Mouse (Mus musculus) liver, embryonic 15.5 days (tissue): ENCODE data around the gene Mgat4a. TPM values are rescaled to one million over a fixed set of nuclear protein-coding genes. Genes with fewer than 3 reads are reported as not detected.
A peak's percentile ranks its signal among the peaks of the same experiment; 100 is the strongest.

Experiments used
- ATAC-seq: fragments of 200-750 bp; cut with Nextera tagmentation; 2 replicates; pipeline ENCODE4 v1.8.0; 2017; ENCODE audit warnings: moderate number of reproducible peaks, mild to moderate bottlenecking, moderate library complexity; ENCODE audit not compliant: insufficient read depth
- H3K27ac ChIP-seq: fragments of 300-500 bp; sonication (generic); replicated peaks from 2 replicates; pipeline ENCODE4 v1.5.1; 2015; ENCODE audit warnings: mild to moderate bottlenecking, inconsistent platforms
- H3K27me3 ChIP-seq: fragments of 300-500 bp; sonication (generic); 2 replicates; pipeline ENCODE4 v1.6.1; 2015; ENCODE audit warnings: mild to moderate bottlenecking, inconsistent platforms
- H3K36me3 ChIP-seq: fragments of 300-500 bp; sonication (generic); replicated peaks from 2 replicates; pipeline ENCODE4 v1.6.1; 2015; ENCODE audit warnings: moderate library complexity, mild to moderate bottlenecking, inconsistent platforms
- H3K4me1 ChIP-seq: fragments of 300-500 bp; sonication (generic); replicated peaks from 2 replicates; pipeline ENCODE4 v1.6.1; 2015; ENCODE audit warnings: inconsistent platforms
- H3K4me2 ChIP-seq: fragments of 300-500 bp; sonication (generic); 2 replicates; pipeline ENCODE4 v1.6.1; 2015; ENCODE audit warnings: moderate library complexity, mild to moderate bottlenecking, inconsistent platforms
- H3K4me3 ChIP-seq: fragments of 300-500 bp; sonication (generic); replicated peaks from 2 replicates; pipeline ENCODE4 v1.5.1; 2015; ENCODE audit warnings: mild to moderate bottlenecking, inconsistent platforms
- H3K9ac ChIP-seq: fragments of 300-500 bp; sonication (generic); 2 replicates; pipeline ENCODE4 v1.6.1; 2015; ENCODE audit warnings: moderate library complexity, mild to moderate bottlenecking, inconsistent platforms
- H3K9me3 ChIP-seq: fragments of 300-500 bp; sonication (generic); replicated peaks from 2 replicates; pipeline ENCODE4 v1.6.1; 2016; ENCODE audit warnings: inconsistent platforms
- WGBS: fragments of 180-500 bp; shearing (Covaris S2); methylation state at CpG from one replicate; pipeline ENCODE4 v1.1.7; 2015; ENCODE audit warnings: mixed read lengths; ENCODE audit not compliant: insufficient replicate concordance; 5-methylcytosine and 5-hydroxymethylcytosine counted together
- polyA plus RNA-seq: library from polyadenylated mRNA; unstranded; fragments of >200 nt; fragmentation: Nextera tagmentation; extraction: Ambion mirVana; gene quantifications from 2 replicates; pipeline ENCODE4 v1.2.1, GENCODE M21; 2015

The Mgat4a gene
- polyA plus RNA-seq, 1 experiment from 2014 or later = 1.2 TPM

GRCm38 (mm10) chr1:37477928-37478327 lies 62.9 kb downstream of the Mgat4a start:
- Histone ChIP-seq H3K9ac (peak overlapping the region; percentile 48; the same call in 1 of the 2 replicates), H3K27me3 (no peaks in the 10 kb centered on the region), H3K27ac (peak overlapping the region; percentile 91), H3K4me3 (peak overlapping the region; percentile 51), H3K9me3 (no peaks in the 10 kb centered on the region), H3K4me1 (peaks cover 61% of the 10 kb centered on the region), H3K36me3 (no peaks in the 10 kb centered on the region), H3K4me2 (peak overlapping the region; percentile 80)
- 12% methylated on average over 5 of the region's 5 CpGs for WGBS
- peak; percentile 49 for ATAC-seq

- WGBS = 75% methylated on average over 5 of the region's 5 CpGs
- H3K4me3 ChIP-seq = no peak overlapping the region
- H3K4me1 ChIP-seq = peaks cover 63% of the 10 kb centered on the region
- no peak for ATAC-seq
- H3K36me3 ChIP-seq = no peaks in the 10 kb centered on the region
- H3K4me2 ChIP-seq = peak overlapping the region; percentile 80
- H3K27ac ChIP-seq = peak overlapping the region; percentile 91
- no peaks in the 10 kb centered on the region for H3K27me3 ChIP-seq
- H3K9ac ChIP-seq = 0 out of 2 replicates have a peak overlapping the region, but pooled peaks have one; percentile 48
- H3K9me3 ChIP-seq = no peaks in the 10 kb centered on the region
These were observed 63.6 kb downstream of the Mgat4a start for GRCm38 (mm10) chr1:37477250-37477649.

- H3K4me2 ChIP-seq = no peak overlapping the region
- H3K27me3 ChIP-seq = no peaks in the 10 kb centered on the region
- no peak for ATAC-seq
- no peak overlapping the region for H3K4me3 ChIP-seq
- H3K4me1 ChIP-seq = peaks cover 54% of the 10 kb centered on the region
- 77% methylated on average over 3 of the region's 3 CpGs for WGBS
- no peaks in the 10 kb centered on the region for H3K36me3 ChIP-seq
- H3K27ac ChIP-seq = no peak overlapping the region
- H3K9me3 ChIP-seq = no peaks in the 10 kb centered on the region
- H3K9ac ChIP-seq = no peak overlapping the region
These were observed 65.5 kb downstream of the Mgat4a start for GRCm38 (mm10) chr1:37475312-37475711.

GRCm38 (mm10) chr1:37474634-37475190 lies 66.1 kb downstream of the Mgat4a start:
- 51% methylated on average over 6 of the region's 6 CpGs for WGBS
- Histone ChIP-seq H3K36me3 (no peaks in the 10 kb centered on the region), H3K4me2 (no peak overlapping the region), H3K27ac (0 out of 2 replicates have a peak overlapping the region, but pooled peaks have one; percentile 58), H3K27me3 (no peaks in the 10 kb centered on the region), H3K9ac (no peak overlapping the region), H3K4me3 (no peak overlapping the region), H3K9me3 (no peaks in the 10 kb centered on the region), H3K4me1 (peaks cover 48% of the 10 kb centered on the region)
- ATAC-seq = no peak

- no peak overlapping the region for H3K4me3 ChIP-seq
- H3K4me1 ChIP-seq = peaks cover 42% of the 10 kb centered on the region
- peak overlapping the region; percentile 58; the same call in 1 of the 2 replicates for H3K27ac ChIP-seq
- 49% methylated on average over 8 of the region's 8 CpGs for WGBS
- H3K4me2 ChIP-seq = no peak overlapping the region
- H3K9ac ChIP-seq = no peak overlapping the region
- no peaks in the 10 kb centered on the region for H3K36me3 ChIP-seq
- H3K9me3 ChIP-seq = no peaks in the 10 kb centered on the region
- no peak for ATAC-seq
- H3K27me3 ChIP-seq = no peaks in the 10 kb centered on the region
These were observed 66.8 kb downstream of the Mgat4a start for GRCm38 (mm10) chr1:37474046-37474445.

- H3K27ac ChIP-seq = no peak overlapping the region
- peaks cover 34% of the 10 kb centered on the region for H3K4me1 ChIP-seq
- ATAC-seq = no peak
- no peaks in the 10 kb centered on the region for H3K36me3 ChIP-seq
- 43% methylated on average over 10 of the region's 10 CpGs for WGBS
- no peak overlapping the region for H3K4me2 ChIP-seq
- H3K27me3 ChIP-seq = no peaks in the 10 kb centered on the region
- H3K4me3 ChIP-seq = no peak overlapping the region
- no peak overlapping the region for H3K9ac ChIP-seq
- H3K9me3 ChIP-seq = no peaks in the 10 kb centered on the region
These were observed 67.6 kb downstream of the Mgat4a start for GRCm38 (mm10) chr1:37473251-37473650.

GRCm38 (mm10) chr1:37471179-37472148 lies 69.4 kb downstream of the Mgat4a start:
- Histone ChIP-seq H3K4me3 (no peak overlapping the region), H3K9ac (no peak overlapping the region), H3K27ac (no peak overlapping the region), H3K4me2 (no peak overlapping the region), H3K27me3 (no peaks in the 10 kb centered on the region), H3K36me3 (no peaks in the 10 kb centered on the region), H3K4me1 (peaks cover 16% of the 10 kb centered on the region), H3K9me3 (no peaks in the 10 kb centered on the region)
- ATAC-seq = no peak
- WGBS = 49% methylated on average over 6 of the region's 6 CpGs

- H3K36me3 ChIP-seq = no peaks in the 10 kb centered on the region
- WGBS = 75% methylated on average over 5 of the region's 5 CpGs
- peaks cover 12% of the 10 kb centered on the region for H3K4me1 ChIP-seq
These were observed 71.8 kb downstream of the Mgat4a start for GRCm38 (mm10) chr1:37469007-37469406.

GRCm38 (mm10) chr1:37467806-37468205 lies 73.0 kb downstream of the Mgat4a start:
- no peak for ATAC-seq
- no peak overlapping the region for H3K27ac ChIP-seq
- WGBS = 66% methylated on average over 4 of the region's 4 CpGs
- no peaks in the 10 kb centered on the region for H3K27me3 ChIP-seq
- H3K9me3 ChIP-seq = no peaks in the 10 kb centered on the region
- H3K9ac ChIP-seq = no peak overlapping the region
- H3K4me2 ChIP-seq = no peak overlapping the region
- no peaks in the 10 kb centered on the region for H3K36me3 ChIP-seq
- peaks cover 8% of the 10 kb centered on the region; the same call in 1 of the 2 replicates for H3K4me1 ChIP-seq
- no peak overlapping the region for H3K4me3 ChIP-seq

More at GRCm38 (mm10) chr1:37469007-37469406, 71.8 kb downstream of the Mgat4a start:
- no peak overlapping the region for H3K4me2 ChIP-seq
- H3K9me3 ChIP-seq = no peaks in the 10 kb centered on the region
- no peaks in the 10 kb centered on the region for H3K27me3 ChIP-seq
- no peak overlapping the region for H3K4me3 ChIP-seq
- H3K9ac ChIP-seq = no peak overlapping the region
- ATAC-seq = no peak
- H3K27ac ChIP-seq = no peak overlapping the region

GRCm38 (mm10) chr1:37466322-37466995 lies 74.4 kb downstream of the Mgat4a start:
- no peak overlapping the region for H3K4me2 ChIP-seq
- H3K9me3 ChIP-seq = no peaks in the 10 kb centered on the region
- H3K36me3 ChIP-seq = no peaks in the 10 kb centered on the region
- no peak for ATAC-seq
- no peaks in the 10 kb centered on the region for H3K27me3 ChIP-seq
- H3K4me3 ChIP-seq = no peak overlapping the region
- H3K4me1 ChIP-seq = 0 out of 2 replicates have a peak, but pooled peaks cover 3% of the 10 kb centered on the region
- WGBS = 73% methylated on average over 3 of the region's 3 CpGs
- no peak overlapping the region for H3K27ac ChIP-seq
- no peak overlapping the region for H3K9ac ChIP-seq
